Mouse (Mus musculus) forebrain, embryonic 12.5 days (tissue): Measurements from ENCODE around the gene Rassf2. TPM values are rescaled to one million over a fixed set of nuclear protein-coding genes. Genes with fewer than 3 reads are reported as not detected.

ENCODE experiments used
- ATAC-seq: fragments of 200-750 bp; cut with Nextera tagmentation; 2 replicates; pipeline ENCODE4 v1.8.0; 2017; ENCODE audit warnings: moderate TSS enrichment; ENCODE audit not compliant: low FRiP score
- H3K27ac ChIP-seq: fragments of 300-500 bp; sonication (generic); 2 replicates; pipeline ENCODE4 v1.5.1; 2016; ENCODE audit warnings: mild to moderate bottlenecking
- H3K27me3 ChIP-seq: fragments of 300-500 bp; sonication (generic); 2 replicates; pipeline ENCODE4 v1.6.1; 2016; ENCODE audit warnings: mild to moderate bottlenecking
- H3K36me3 ChIP-seq: fragments of 300-500 bp; sonication (generic); replicated peaks from 2 replicates; pipeline ENCODE4 v1.6.1; 2016; ENCODE audit warnings: mild to moderate bottlenecking
- H3K4me1 ChIP-seq: fragments of 300-500 bp; sonication (generic); 2 replicates; pipeline ENCODE4 v1.6.1; 2016
- H3K4me2 ChIP-seq: fragments of 300-500 bp; sonication (generic); 2 replicates; pipeline ENCODE4 v1.6.1; 2016; ENCODE audit warnings: mild to moderate bottlenecking, moderate library complexity
- H3K4me3 ChIP-seq: fragments of 300-500 bp; sonication (generic); replicated peaks from 2 replicates; pipeline ENCODE4 v1.5.1; 2016; ENCODE audit warnings: mild to moderate bottlenecking
- H3K9ac ChIP-seq: fragments of 300-500 bp; sonication (generic); 2 replicates; pipeline ENCODE4 v1.6.1; 2016; ENCODE audit warnings: mild to moderate bottlenecking
- H3K9me3 ChIP-seq: fragments of 300-500 bp; sonication (generic); 2 replicates; pipeline ENCODE4 v1.6.1; 2016
- WGBS: fragments of 180-500 bp; shearing (Covaris S2); methylation state at CpG from one replicate; pipeline ENCODE4 v1.1.7; 2016; 5-methylcytosine and 5-hydroxymethylcytosine counted together
- polyA plus RNA-seq: library from polyadenylated mRNA; unstranded; fragments of >200 nt; fragmentation: Nextera tagmentation; extraction: Ambion mirVana; gene quantifications from 2 replicates; pipeline ENCODE4 v1.2.1, GENCODE M21; 2016

Rassf2 gene
- polyA plus RNA-seq, 1 experiment from 2014 or later: 27.8 TPM

DNA sequence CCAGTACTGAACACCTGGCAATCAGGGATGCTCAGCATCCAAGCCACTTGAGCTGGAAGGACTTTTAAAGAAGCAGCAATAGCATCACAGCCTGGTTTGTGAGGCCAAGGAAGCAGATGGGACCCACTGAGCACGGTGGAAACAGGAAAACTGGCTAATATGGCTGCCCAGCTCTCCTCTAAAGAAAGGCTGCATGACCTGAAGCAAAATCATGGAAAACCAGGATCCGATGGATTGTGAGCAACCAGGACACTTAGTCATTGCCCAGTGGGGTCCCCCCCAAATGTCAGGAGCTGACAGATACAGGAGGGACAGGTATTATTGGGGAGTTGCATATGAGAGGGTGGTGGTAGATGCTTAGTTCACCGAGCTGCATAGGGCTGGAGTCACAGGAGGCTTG, 81.9 kb downstream of the Rassf2 start:
- Histone ChIP-seq H3K4me2 (no peak overlapping the region), H3K27me3 (peaks cover 30% of the 10 kb centered on the region), H3K36me3 (no peaks in the 10 kb centered on the region), H3K9ac (no peak overlapping the region), H3K27ac (no peak overlapping the region), H3K9me3 (no peaks in the 10 kb centered on the region), H3K4me1 (peaks cover 6% of the 10 kb centered on the region), H3K4me3 (no peak overlapping the region)
- 85% methylated on average over 3 of the region's 3 CpGs for WGBS
- no peak for ATAC-seq

DNA sequence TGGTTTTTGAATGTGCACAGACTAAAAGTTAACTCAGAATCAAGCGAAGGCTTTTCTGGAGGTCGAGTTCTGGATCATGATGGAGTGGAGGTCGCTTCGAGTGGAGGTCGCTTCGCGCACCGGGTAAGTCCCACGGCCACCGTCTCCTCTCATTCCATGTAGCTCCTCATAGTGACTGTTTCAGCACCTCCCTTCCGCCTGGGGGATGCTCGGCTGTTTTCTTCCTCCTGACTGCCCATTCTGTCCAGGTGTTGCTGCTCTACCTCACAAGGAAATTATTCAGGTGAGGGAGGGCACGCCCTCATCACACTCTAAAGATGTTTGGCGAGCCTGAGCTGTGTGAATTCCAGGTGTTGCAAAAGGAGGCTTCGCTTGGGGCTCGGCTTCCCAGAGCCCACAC, 83.7 kb downstream of the Rassf2 start:
- no peaks in the 10 kb centered on the region for H3K36me3 ChIP-seq
- H3K27me3 ChIP-seq: peaks cover 13% of the 10 kb centered on the region
- H3K27ac ChIP-seq: no peak overlapping the region
- H3K4me1 ChIP-seq: no peaks in the 10 kb centered on the region
- no peak overlapping the region for H3K9ac ChIP-seq
- WGBS: 88% methylated on average over 16 of the region's 16 CpGs
- no peaks in the 10 kb centered on the region for H3K9me3 ChIP-seq
- H3K4me2 ChIP-seq: no peak overlapping the region
- ATAC-seq: no peak
- H3K4me3 ChIP-seq: no peak overlapping the region

DNA sequence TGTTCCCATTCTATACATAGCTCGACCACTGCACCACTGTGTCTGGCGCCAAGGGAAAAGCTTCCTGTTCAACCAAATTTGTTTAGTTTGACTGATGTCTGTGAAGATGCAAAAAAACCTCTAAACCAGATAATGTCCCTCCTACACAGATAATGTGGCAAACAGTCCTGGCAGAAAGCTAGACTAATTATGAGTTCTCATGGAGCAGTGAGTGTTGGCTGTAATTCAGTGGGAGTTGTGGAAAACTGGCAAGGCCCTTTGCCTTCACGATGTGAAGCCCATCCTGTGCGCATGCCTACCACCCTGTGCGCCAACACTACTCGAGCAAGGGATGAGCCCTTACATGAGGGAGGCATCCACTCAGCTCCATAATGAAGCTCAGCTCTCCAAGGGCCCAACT, 84.3 kb downstream of the Rassf2 start:
- H3K4me1 ChIP-seq: no peaks in the 10 kb centered on the region
- H3K9ac ChIP-seq: no peak overlapping the region
- no peak for ATAC-seq
- peaks cover 12% of the 10 kb centered on the region for H3K27me3 ChIP-seq
- H3K4me2 ChIP-seq: no peak overlapping the region
- H3K27ac ChIP-seq: no peak overlapping the region
- H3K9me3 ChIP-seq: no peaks in the 10 kb centered on the region
- no peak overlapping the region for H3K4me3 ChIP-seq
- WGBS: 93% methylated on average over 6 of the region's 6 CpGs
- H3K36me3 ChIP-seq: no peaks in the 10 kb centered on the region

DNA sequence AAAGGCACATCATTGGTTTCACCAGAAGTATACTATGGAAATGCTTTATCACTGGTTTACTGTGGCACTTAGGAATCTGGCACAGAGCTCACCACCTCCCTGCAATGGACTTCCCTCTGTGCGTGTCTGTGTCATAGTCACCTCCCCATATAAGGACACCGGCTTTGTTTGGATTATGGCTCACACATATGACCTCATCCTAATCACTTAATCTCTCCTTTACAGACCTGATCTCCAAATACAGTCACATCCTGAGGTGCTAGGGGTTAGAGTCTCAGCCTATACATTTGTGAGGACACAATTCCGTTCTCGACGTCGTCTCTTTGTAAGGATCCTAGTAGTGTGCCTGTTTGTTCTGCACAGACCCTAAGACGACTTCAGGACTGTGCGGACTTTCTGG, 84.8 kb downstream of the Rassf2 start:
- Histone ChIP-seq H3K4me1 (no peaks in the 10 kb centered on the region), H3K27me3 (peaks cover 7% of the 10 kb centered on the region), H3K4me3 (no peak overlapping the region), H3K9ac (no peak overlapping the region), H3K27ac (no peak overlapping the region), H3K4me2 (no peak overlapping the region), H3K36me3 (no peaks in the 10 kb centered on the region), H3K9me3 (no peaks in the 10 kb centered on the region)
- WGBS: 91% methylated on average over 8 of the region's 8 CpGs
- no peak for ATAC-seq

DNA sequence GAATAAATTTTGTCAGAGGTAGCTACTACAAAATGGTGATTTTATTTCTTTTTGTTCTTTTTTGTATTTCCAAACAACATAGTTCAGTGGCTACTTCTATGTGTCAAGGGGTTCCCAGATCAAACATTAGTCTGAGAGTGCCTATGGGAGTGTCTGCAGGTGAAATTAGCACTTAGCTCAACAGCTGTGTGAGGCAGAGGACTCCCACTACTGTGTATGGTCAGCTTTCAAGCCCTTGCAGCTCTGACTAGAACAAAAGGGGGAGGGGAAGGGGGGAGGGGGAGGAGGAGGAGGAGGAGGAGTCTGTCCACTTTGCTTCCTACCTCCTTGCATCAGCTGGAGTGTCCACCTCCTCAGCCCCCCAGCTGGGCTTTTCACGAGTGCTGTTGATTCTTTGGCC, 85.7 kb downstream of the Rassf2 start:
- Histone ChIP-seq H3K9ac (no peak overlapping the region), H3K27ac (no peak overlapping the region), H3K4me1 (no peaks in the 10 kb centered on the region), H3K9me3 (no peaks in the 10 kb centered on the region), H3K4me2 (no peak overlapping the region), H3K36me3 (no peaks in the 10 kb centered on the region), H3K4me3 (no peak overlapping the region), H3K27me3 (peaks cover 3% of the 10 kb centered on the region; the same call in 1 of the 2 replicates)
- 8% methylated on average over 1 of the region's 1 CpGs for WGBS
- ATAC-seq: no peak

DNA sequence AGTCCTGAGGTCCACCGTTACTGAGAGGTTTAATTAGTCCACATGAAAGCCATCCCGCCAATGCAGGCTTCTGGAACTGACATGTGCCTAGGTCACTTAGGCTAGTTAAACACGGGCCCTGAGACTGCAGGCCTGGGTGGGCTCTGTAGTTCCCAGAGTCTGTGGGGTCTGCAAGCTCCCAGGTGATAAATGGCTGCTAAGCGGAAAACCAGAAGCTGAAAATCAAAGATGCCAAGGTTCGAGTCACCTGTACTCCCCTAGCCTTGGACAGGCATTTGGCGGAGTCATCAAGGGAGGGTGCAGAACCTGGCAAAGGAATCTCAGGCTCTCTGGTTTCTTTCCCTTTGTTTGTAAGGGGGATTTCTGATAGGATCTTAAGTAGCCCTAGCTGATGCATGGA, 88.6 kb downstream of the Rassf2 start:
- no peaks in the 10 kb centered on the region for H3K4me1 ChIP-seq
- no peaks in the 10 kb centered on the region for H3K9me3 ChIP-seq
- H3K27ac ChIP-seq: no peak overlapping the region
- H3K36me3 ChIP-seq: peaks cover 10% of the 10 kb centered on the region
- ATAC-seq: no peak
- H3K4me2 ChIP-seq: no peak overlapping the region
- no peaks in the 10 kb centered on the region for H3K27me3 ChIP-seq
- no peak overlapping the region for H3K9ac ChIP-seq
- H3K4me3 ChIP-seq: no peak overlapping the region
- 77% methylated on average over 6 of the region's 6 CpGs for WGBS

DNA sequence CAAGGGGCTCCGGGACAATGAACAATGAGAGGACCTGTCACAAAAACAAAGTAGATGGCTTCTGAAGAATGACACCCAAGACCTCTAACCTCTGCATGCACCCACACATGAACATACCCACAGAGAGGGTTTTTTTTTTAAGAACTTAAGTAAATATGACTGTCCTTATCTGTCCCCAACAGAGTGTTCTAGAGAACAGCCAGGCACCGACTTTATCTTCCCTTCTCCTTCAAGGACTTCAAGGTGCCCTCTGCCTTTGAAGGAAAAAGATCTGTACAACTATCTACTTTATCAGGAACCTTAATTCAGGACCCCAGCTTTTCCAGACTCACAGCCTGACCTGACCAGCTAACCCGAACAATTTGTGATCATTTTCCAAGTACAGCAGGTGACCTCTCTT, 89.6 kb downstream of the Rassf2 start:
- Histone ChIP-seq H3K9ac (no peak overlapping the region), H3K4me3 (no peak overlapping the region), H3K27ac (no peak overlapping the region), H3K27me3 (no peaks in the 10 kb centered on the region), H3K4me2 (no peak overlapping the region), H3K4me1 (no peaks in the 10 kb centered on the region), H3K36me3 (peaks cover 14% of the 10 kb centered on the region), H3K9me3 (no peaks in the 10 kb centered on the region)
- no peak for ATAC-seq
- WGBS: 84% methylated on average over 3 of the region's 3 CpGs

Other genes with a start within 250 kb of the Rassf2 start
- not detected in 2 replicates for gene Erv3, start 170.5 kb downstream of the Rassf2 start, polyA plus RNA-seq
- 66.4 and 67.7 TPM in 2 replicates for gene Prnp, start 120.3 kb downstream of the Rassf2 start, polyA plus RNA-seq
- gene Prn, start 120.3 kb downstream of the Rassf2 start, polyA plus RNA-seq: not detected in 2 replicates
- 7.0 and 7.3 TPM in 2 replicates for gene Prnd, start 79.4 kb downstream of the Rassf2 start, polyA plus RNA-seq
- 14.6 and 18.5 TPM in 2 replicates for gene Slc23a2, start 114.8 kb upstream of the Rassf2 start, polyA plus RNA-seq
- 44.6 and 51.1 TPM in 2 replicates for gene Tmem230, start 217.5 kb upstream of the Rassf2 start, polyA plus RNA-seq
- 322 and 337 TPM in 2 replicates for gene Pcna, start 223.1 kb upstream of the Rassf2 start, polyA plus RNA-seq
- gene Cds2, start 232.9 kb upstream of the Rassf2 start, polyA plus RNA-seq: 36.4 and 37.8 TPM in 2 replicates